Mouse (Mus musculus) G1E (cell line): ENCODE measurements around the gene Pecr.

Source experiments
- CTCF ChIP-seq: IDR thresholded peaks from 2 replicates; pipeline ENCODE4 v1.5.1; 2012; ENCODE audit warnings: low read depth, low read length, inconsistent platforms, mixed read lengths
- GATA1 ChIP-seq: IDR thresholded peaks from 2 replicates; pipeline ENCODE4 v1.6.1; 2012; ENCODE audit warnings: borderline replicate concordance, low read length, inconsistent platforms, mixed read lengths
- POLR2AphosphoS5 ChIP-seq: IDR thresholded peaks from 2 replicates; pipeline ENCODE4 v1.6.1; 2012; ENCODE audit warnings: low read depth, low read length, inconsistent platforms; ENCODE audit not compliant: insufficient replicate concordance

GRCm38 (mm10) chr1:72213954-72214353 lies 70.2 kb downstream of the Pecr start:
- TF ChIP-seq CTCF = no peak
- no peak for TF ChIP-seq GATA1
- TF ChIP-seq POLR2AphosphoS5 = no peak
